17 mouse cellular contexts compared by ENCODE assay signal in genomic region chr7:16019256-16020094, GRCm38 (mm10). TPM values are rescaled to one million over a fixed set of nuclear protein-coding genes. Genes with fewer than 3 reads are reported as not detected.
A peak's percentile ranks its signal among the peaks of the same experiment; 100 is the strongest.
DNase-seq lines count a peak whose midpoint lies in the region; ATAC-seq and TF ChIP-seq lines count a peak whose summit lies in the region.
"Had no signal": no experiment of that assay in that cellular context is flagged by ENCODE, and none has a peak within 500 bp of the region (broad histone marks: within the 10 kb centered on the region; RNA-seq: fewer than 3 reads in every experiment).

No protein-coding gene starts in this region.

- peak overlapping the region; percentile 0; the same call in 1 of the 2 replicates for H3K27ac ChIP-seq in kidney, adult 2 months (ENCODE audit: insufficient read depth, low read depth, low read length)
- no peak overlapping the region for H3K27ac ChIP-seq in kidney, embryonic 16.5 days (ENCODE audit: low read length)
- H3K27ac ChIP-seq in CH12.LX (ENCODE audit: insufficient read depth, low read depth) (no peak overlapping the region), macrophage (peak overlapping the region; percentile 88)
- H3K27ac ChIP-seq: forebrain, embryonic 15.5 days; hindbrain, postnatal 0 days had no signal

- H3K27me3 ChIP-seq in kidney, adult 2 months (replicated peaks; ENCODE audit: control insufficient read depth, insufficient read depth, low read length) = no peaks in the 10 kb centered on the region
- H3K27me3 ChIP-seq in kidney, embryonic 16.5 days (ENCODE audit: insufficient read depth, low read length) = no peaks in the 10 kb centered on the region
- no peaks in the 10 kb centered on the region for H3K27me3 ChIP-seq in CH12.LX (replicated peaks)
- H3K27me3 ChIP-seq: embryonic facial prominence, embryonic 13.5 days; forebrain, embryonic 15.5 days had no signal

- H3K4me3 ChIP-seq in kidney, adult 2 months (ENCODE audit: insufficient read depth, low read depth, low read length) = no peak overlapping the region
- no peak overlapping the region for H3K4me3 ChIP-seq in kidney, embryonic 16.5 days (ENCODE audit: low read length)
- H3K4me3 ChIP-seq in CH12.LX (replicated peaks in 1 of 3; ENCODE audit: low read depth in 2 of 3, low read length in 2 of 3, poor library complexity in 1 of 3) (no peak overlapping the region), macrophage (ENCODE audit: inconsistent target) (no peak overlapping the region)
- H3K4me3 ChIP-seq: embryonic facial prominence, embryonic 13.5 days; forebrain, embryonic 15.5 days had no signal

- peaks cover 25% of the 10 kb centered on the region for H3K4me1 ChIP-seq in kidney, adult 2 months (ENCODE audit: control insufficient read depth, insufficient read depth, low read length)
- H3K4me1 ChIP-seq in kidney, embryonic 16.5 days (ENCODE audit: insufficient read depth, low read length) = peaks cover 6% of the 10 kb centered on the region; the same call in 1 of the 2 replicates
- peaks cover 14 to 80% of the 10 kb centered on the region in 2 experiments for H3K4me1 ChIP-seq in CH12.LX (ENCODE audit: control insufficient read depth in 1 of 2, insufficient read depth in 2 of 2)

- in situ Hi-C loops in CH12.LX (cut with MboI; ENCODE audit: low pct_ligation_motif_present, low pct_unique_long_range_greater_than_20kb, low sequenced_read_pairs) = no loop called here

- H3K79me2 ChIP-seq in CH12.LX (replicated peaks; ENCODE audit: control insufficient read depth, extremely low read depth, insufficient read depth, poor library complexity, severe bottlenecking) = peaks cover 30% of the 10 kb centered on the region
- H3K79me2 ChIP-seq in macrophage (ENCODE audit: inconsistent target) = peaks cover 84% of the 10 kb centered on the region

- no peak for ATAC-seq in CD4-positive, CD25-positive, alpha-beta regulatory T cell, adult 4 months
- no peak for ATAC-seq in kidney, embryonic 16.5 days (ENCODE audit: low FRiP score, low TSS enrichment)
- ATAC-seq: forebrain, embryonic 15.5 days; hindbrain, postnatal 0 days had no signal

- dilution Hi-C loops in CH12.LX (cut with MboI; ENCODE audit: extremely low pct_ligation_motif_present, extremely low pct_unique_long_range_greater_than_20kb, low sequenced_read_pairs) = no loop called here

- peak; percentile 8 for DNase-seq in CD4-positive, CD25-positive, alpha-beta regulatory T cell, adult 2 months (ENCODE audit: low read depth, low spot score)
- no peak for DNase-seq in kidney, adult 2 months
- DNase-seq in CH12.LX (ENCODE audit: extremely low read depth) = no peak
- no peak for DNase-seq in gastrocnemius, postnatal 25 days
- no peak for DNase-seq in left cerebral cortex, adult 8-10 months (ENCODE audit: low spot score in 2 of 2)
- DNase-seq: adrenal gland, postnatal 25 days; cerebellum, adult 8-10 months; retina, postnatal 1 day; thymus, postnatal 4 days had no signal

- TF ChIP-seq CTCF in kidney, adult 2 months (conservative IDR thresholded peaks at IDR 0.05; ENCODE audit: insufficient read depth, insufficient read length, low read depth, low read length) = no peak
- no peak for TF ChIP-seq CTCF in CH12.LX (conservative IDR thresholded peaks at IDR 0.05 in 1 of 2, IDR thresholded peaks at IDR 0.05 in 1 of 2; ENCODE audit: low read depth in 2 of 2, low read length in 2 of 2)

- no peak overlapping the region for H3K9ac ChIP-seq in kidney, embryonic 16.5 days (replicated peaks; ENCODE audit: low read length)
- H3K9ac ChIP-seq in CH12.LX (ENCODE audit: insufficient read depth, low read depth) = no peak overlapping the region
- H3K9ac ChIP-seq: embryonic facial prominence, embryonic 13.5 days; forebrain, embryonic 15.5 days had no signal

- H3K36me3 ChIP-seq in kidney, adult 2 months (ENCODE audit: control insufficient read depth, insufficient read depth, low read length) = no peaks in the 10 kb centered on the region
- H3K36me3 ChIP-seq in kidney, embryonic 16.5 days (ENCODE audit: insufficient read depth, low read length) = no peaks in the 10 kb centered on the region
- peaks cover 0 to 30% of the 10 kb centered on the region in 2 experiments for H3K36me3 ChIP-seq in CH12.LX (replicated peaks in 1 of 2; ENCODE audit: control insufficient read depth in 1 of 2, insufficient read depth in 1 of 2, low read length in 1 of 2)
- no peaks in the 10 kb centered on the region for H3K36me3 ChIP-seq in macrophage (ENCODE audit: inconsistent target)
- H3K36me3 ChIP-seq: forebrain, embryonic 15.5 days had no signal

- H3K4me2 ChIP-seq in kidney, embryonic 16.5 days (replicated peaks; ENCODE audit: low read depth, low read length) = no peak overlapping the region
- no peak overlapping the region for H3K4me2 ChIP-seq in CH12.LX (ENCODE audit: insufficient read depth, low read depth, poor library complexity, severe bottlenecking)
- H3K4me2 ChIP-seq: embryonic facial prominence, embryonic 13.5 days; forebrain, embryonic 15.5 days had no signal

- no peaks in the 10 kb centered on the region for H3K9me3 ChIP-seq in kidney, embryonic 16.5 days (ENCODE audit: low read length)
- no peaks in the 10 kb centered on the region for H3K9me3 ChIP-seq in CH12.LX (replicated peaks; ENCODE audit: low read length)
- H3K9me3 ChIP-seq: embryonic facial prominence, embryonic 13.5 days; forebrain, embryonic 15.5 days had no signal

- no peak for TF ChIP-seq RAD21 in CH12.LX (IDR thresholded peaks at IDR 0.05; ENCODE audit: low read depth, low read length)

- TF ChIP-seq EP300 in CH12.LX (IDR thresholded peaks at IDR 0.05; ENCODE audit: low read length) = no peak

- TF ChIP-seq POLR2A in kidney, adult 2 months (IDR thresholded peaks at IDR 0.05; ENCODE audit: low read depth, low read length) = no peak
- no peak for TF ChIP-seq POLR2A in CH12.LX (IDR thresholded peaks at IDR 0.05; ENCODE audit: low read depth, low read length)

- WGBS in kidney, adult 2 months = 56% methylated on average over 5 of the region's 5 CpGs
- WGBS in kidney, embryonic 16.5 days = 84% methylated on average over 5 of the region's 5 CpGs
- WGBS in macrophage (ENCODE audit: missing documents) = 46% methylated on average over 5 of the region's 5 CpGs

TF ChIP-seq in CH12.LX, 34 proteins besides CTCF, POLR2A, EP300 and RAD21:
- TF ChIP-seq PAX5 (IDR thresholded peaks at IDR 0.05; ENCODE audit: low read length) (no peak), ZNF384 (IDR thresholded peaks at IDR 0.05; ENCODE audit: low read depth, low read length) (0 out of 2 replicates have a peak, but pooled peaks have one; percentile 37), ZMIZ1 (IDR thresholded peaks at IDR 0.05; ENCODE audit: low read depth, low read length) (no peak), KAT2A (IDR thresholded peaks at IDR 0.05; ENCODE audit: insufficient replicate concordance, low read length) (no peak)

RNA-seq across cellular contexts. Expression of gene Bicra, which starts 28.2 kb away (rescaled TPM):
- polyA plus RNA-seq in CD4-positive, CD25-positive, alpha-beta regulatory T cell, adult 4 months (2017; shearing (Covaris generic)) = 1 to 10 TPM; 3.6 to 3.9 TPM
- 7.9 and 8.6 TPM in 2 replicates for polyA plus RNA-seq in kidney, adult 2 months (2012; rRNA removed)
- polyA plus RNA-seq in kidney, embryonic 16.5 days (2015; fragmentation: Nextera tagmentation; extraction: Ambion mirVana) = 7.1 and 7.5 TPM in 2 replicates
- 1.9 and 2.2 TPM in 2 replicates for total RNA-seq in CH12.LX (2012; rRNA removed)
- 0.31 and 0.32 TPM in 2 replicates for total RNA-seq in CH12.LX (2014; rRNA removed)
- 9.8 and 10.2 TPM in 2 replicates for polyA plus RNA-seq in CH12.LX (2012; ENCODE audit: insufficient read length, low read depth)
- 10 to 100 TPM in 21 of 26 experiments, 1 to 10 TPM in 5; 2.6 to 51.8 (median 35.5) TPM for total RNA-seq in macrophage (2018; cell fraction: chromatin; rRNA removed)
- 10 to 100 TPM in 19 of 26 experiments, 1 to 10 TPM in 7; 1.7 to 15.8 (median 12.4) TPM for total RNA-seq in macrophage (2018; cell fraction: cytosol; rRNA removed)
- total RNA-seq in macrophage (2018; cell fraction: nucleus; rRNA removed) = 10 to 100 TPM in 18 of 26 experiments, 1 to 10 TPM in 8; 2.2 to 36.7 (median 24.6) TPM
- polyA plus RNA-seq in macrophage (2018) = 4.9 to 8.7 TPM (median 8.4 TPM) in 3 replicates
- 1 to 10 TPM; 5.1 to 6.1 TPM for total RNA-seq in gastrocnemius, postnatal 25 days (2021)
- 10 to 100 TPM; 10.2 to 15.0 (median 13.0) TPM for total RNA-seq in left cerebral cortex, adult 8-10 months (2022)

RNA-seq across cellular contexts. Expression of gene Zfp541, which starts 42.1 kb away (rescaled TPM):
- not detected for polyA plus RNA-seq in CD4-positive, CD25-positive, alpha-beta regulatory T cell, adult 4 months (2017; shearing (Covaris generic))
- polyA plus RNA-seq in kidney, adult 2 months (2012; rRNA removed) = 0.03 TPM in 1 of 2 replicates, not detected in the other
- polyA plus RNA-seq in kidney, embryonic 16.5 days (2015; fragmentation: Nextera tagmentation; extraction: Ambion mirVana) = 0.04 and 0.09 TPM in 2 replicates
- total RNA-seq in CH12.LX (2012; rRNA removed) (0.08 TPM in 1 of 2 replicates, not detected in the other), CH12.LX (2014; rRNA removed) (0.12 TPM in 1 of 2 replicates, not detected in the other)
- polyA plus RNA-seq in CH12.LX (2012; ENCODE audit: insufficient read length, low read depth) (0.05 TPM in 1 of 2 replicates, not detected in the other), macrophage (2018) (not detected in 3 replicates)
- total RNA-seq in macrophage (2018; cell fraction: chromatin; rRNA removed) = 1 to 10 TPM in 17 of 26 experiments, under 1 TPM in 9; 0.62 to 2.3 (median 1.2) TPM
- under 1 TPM in 13 of 26 experiments, not detected in 13; under 0.01 to 0.15 (median 0.04) TPM for total RNA-seq in macrophage (2018; cell fraction: cytosol; rRNA removed)
- total RNA-seq in macrophage (2018; cell fraction: nucleus; rRNA removed) = under 1 TPM; 0.14 to 0.68 (median 0.39) TPM
- total RNA-seq in gastrocnemius, postnatal 25 days (2021) = not detected
- total RNA-seq in left cerebral cortex, adult 8-10 months (2022) = under 1 TPM; 0.59 to 0.81 (median 0.68) TPM
- total RNA-seq: heart, adult 8-10 months had no signal
- polyA plus RNA-seq: forebrain, embryonic 15.5 days; limb, embryonic 11.5 days had no signal

RNA-seq across cellular contexts. Expression of gene Ehd2, which starts 52.1 kb away (rescaled TPM):
- polyA plus RNA-seq in CD4-positive, CD25-positive, alpha-beta regulatory T cell, adult 4 months (2017; shearing (Covaris generic)) = under 1 TPM; 0.07 to 0.15 TPM
- polyA plus RNA-seq in kidney, adult 2 months (2012; rRNA removed) = 30.2 and 33.7 TPM in 2 replicates
- 36.8 and 37.9 TPM in 2 replicates for polyA plus RNA-seq in kidney, embryonic 16.5 days (2015; fragmentation: Nextera tagmentation; extraction: Ambion mirVana)
- total RNA-seq in CH12.LX (2012; rRNA removed) (4.7 and 7.0 TPM in 2 replicates), CH12.LX (2014; rRNA removed) (1.1 and 1.2 TPM in 2 replicates)
- polyA plus RNA-seq in CH12.LX (2012; ENCODE audit: insufficient read length, low read depth) (4.4 and 5.2 TPM in 2 replicates), macrophage (2018) (0.04 to 0.12 TPM in 2 of 3 replicates, not detected in the other)
- total RNA-seq in macrophage (2018; cell fraction: chromatin; rRNA removed) = 10 to 100 TPM in 1 of 26 experiments, under 1 TPM in 4, not detected in 21; 0.21 to 10.3 (median 0.29) TPM
- under 1 TPM in 8 of 26 experiments, not detected in 18; 0.03 to 0.05 (median 0.04) TPM for total RNA-seq in macrophage (2018; cell fraction: cytosol; rRNA removed)
- 1 to 10 TPM in 1 of 26 experiments, under 1 TPM in 5, not detected in 20; 0.11 to 2.1 (median 0.12) TPM for total RNA-seq in macrophage (2018; cell fraction: nucleus; rRNA removed)
- total RNA-seq in gastrocnemius, postnatal 25 days (2021) = 10 to 100 TPM; 44.5 to 66.1 TPM
- 1 to 10 TPM; 4.6 to 5.9 (median 5.2) TPM for total RNA-seq in left cerebral cortex, adult 8-10 months (2022)

Comparison
In these comparisons a context has a peak if more than half of its experiments do, and no peak if none do; other contexts are left out.
1. H3K27ac ChIP-seq: peak in kidney, adult 2 months (single experiment) and macrophage (single experiment); none in kidney, embryonic 16.5 days (single experiment) and CH12.LX (single experiment).